Mouse (Mus musculus) adrenal gland, adult (tissue): ENCODE data around the gene Lmod3.

ENCODE experiments used
- DNase-seq, 2 experiments: peaks; one replicate each; pipeline ENCODE4 v3.0.0; 2022 to 2023; ENCODE audit warnings: low spot score in 1 of 2; ENCODE audit not compliant: inconsistent age in 2 of 2

The Lmod3 gene

GRCm38 (mm10) chr6:97204252-97204869, 48.2 kb downstream of the Lmod3 start:
- DNase-seq: no peak

- DNase-seq: no peak
Measured at GRCm38 (mm10) chr6:97202477-97202876, 50.1 kb downstream of the Lmod3 start.

GRCm38 (mm10) chr6:97200437-97200836, 52.1 kb downstream of the Lmod3 start:
- DNase-seq: no peak
